Mouse (Mus musculus): ENCODE data around the gene Fitm1. TPM values are rescaled to one million over a fixed set of nuclear protein-coding genes. Genes with fewer than 3 reads are reported as not detected.

Gene Fitm1
- polyA plus RNA-seq, 1 experiment from 2014 or later, result 2.0 TPM

DNA sequence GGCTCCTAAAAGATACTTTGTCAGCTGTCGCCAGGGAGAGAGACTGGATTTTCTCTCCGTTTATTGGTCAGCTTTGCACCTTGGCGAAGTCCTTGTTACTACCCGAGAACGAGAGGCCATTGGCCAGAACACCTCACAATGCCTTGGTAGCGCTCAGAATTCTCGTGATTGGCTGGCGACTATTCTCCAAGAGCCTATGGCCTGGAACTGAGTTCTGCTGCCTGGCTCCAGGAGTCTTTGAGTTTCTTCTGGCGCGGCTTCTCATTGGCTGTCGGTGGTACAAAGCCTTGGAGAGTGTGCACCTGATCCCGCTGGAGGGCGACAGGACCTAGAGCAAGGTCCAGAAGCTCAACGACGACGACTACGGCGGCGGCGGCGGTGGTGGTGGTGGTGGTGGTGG lies 42.4 kb downstream of the Fitm1 start, which contains the start of gene Rec8:
Gene Rec8, plus strand, starts transcription at position 216 of the 400 bp plus-strand sequence.
- Histone ChIP-seq H3K4me2 (ENCODE audit: low read depth, low read length) (peak within 1 kb of the TSS; percentile 62), H3K27me3 (ENCODE audit: control insufficient read depth, insufficient read depth, low read depth, low read length) (no peaks in the 10 kb centered on the region), H3K27ac (ENCODE audit: low read length) (peak within 1 kb of the TSS; percentile 60), H3K9me3 (replicated peaks; ENCODE audit: control insufficient read depth, low read length) (no peaks in the 10 kb centered on the region), H3K36me3 (ENCODE audit: control insufficient read depth, insufficient read depth) (no peaks in the 10 kb centered on the region), H3K4me3 (ENCODE audit: low read depth, low read length) (peak within 1 kb of the TSS; percentile 41), H3K9ac (ENCODE audit: low read depth, low read length) (peak within 1 kb of the TSS; percentile 41; the same call in 1 of the 2 replicates), H3K4me1 (ENCODE audit: control insufficient read depth, low read depth, low read length) (peaks cover 34% of the 10 kb centered on the region)
- 25% methylated on average over 21 of the region's 21 CpGs for WGBS (ENCODE audit: insufficient replicate concordance)
- ATAC-seq (ENCODE audit: low read depth), result peak; percentile 61

DNA sequence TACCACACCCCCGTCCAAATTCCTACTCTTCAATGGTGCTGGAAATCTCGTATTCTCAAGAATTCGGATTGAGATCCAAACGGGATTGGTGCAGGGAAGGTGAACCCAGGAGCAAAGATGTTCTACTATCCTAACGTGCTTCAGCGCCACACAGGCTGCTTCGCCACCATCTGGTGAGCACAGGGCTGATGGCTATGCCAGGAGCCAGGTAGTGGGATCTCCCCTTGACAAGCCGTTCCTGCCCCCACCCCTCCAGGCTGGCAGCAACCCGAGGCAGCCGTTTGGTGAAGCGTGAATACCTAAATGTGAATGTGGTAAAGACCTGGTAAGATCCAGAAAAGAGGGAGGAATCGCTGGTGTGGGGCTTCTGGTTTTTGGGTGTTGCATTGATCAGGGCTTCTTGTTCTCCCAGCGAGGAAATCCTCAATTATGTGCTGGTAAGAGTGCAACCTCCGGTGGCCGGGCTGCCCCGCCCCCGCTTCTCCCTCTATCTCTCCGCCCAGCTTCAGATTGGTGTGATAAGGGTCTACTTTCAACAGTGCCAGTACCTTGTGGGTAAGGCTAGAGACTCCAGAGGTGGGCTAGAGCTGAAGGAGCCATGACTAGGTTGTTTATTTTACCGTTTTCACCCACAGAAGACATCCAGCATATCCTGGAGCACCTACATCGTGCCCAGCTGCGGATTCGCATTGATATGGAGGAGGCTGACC lies 43.2 kb downstream of the Fitm1 start:
- H3K4me3 ChIP-seq (ENCODE audit: low read depth, low read length), result peak overlapping the region; percentile 41
- peaks cover 34% of the 10 kb centered on the region for H3K4me1 ChIP-seq (ENCODE audit: control insufficient read depth, low read depth, low read length)
- 15% methylated on average over 22 of the region's 22 CpGs for WGBS (ENCODE audit: insufficient replicate concordance)
- H3K4me2 ChIP-seq (ENCODE audit: low read depth, low read length), result peak overlapping the region; percentile 62
- H3K27ac ChIP-seq (ENCODE audit: low read length), result peak overlapping the region; percentile 8; the same call in 1 of the 2 replicates
- peak; percentile 64 for ATAC-seq (ENCODE audit: low read depth)
- H3K9ac ChIP-seq (ENCODE audit: low read depth, low read length), result peak overlapping the region; percentile 41; the same call in 1 of the 2 replicates
- no peaks in the 10 kb centered on the region for H3K9me3 ChIP-seq (replicated peaks; ENCODE audit: control insufficient read depth, low read length)
- H3K27me3 ChIP-seq (ENCODE audit: control insufficient read depth, insufficient read depth, low read depth, low read length), result no peaks in the 10 kb centered on the region
- H3K36me3 ChIP-seq (ENCODE audit: control insufficient read depth, insufficient read depth), result no peaks in the 10 kb centered on the region

Other genes starting within 250 kb of the Fitm1 start
- gene Dhrs4, start 96.9 kb upstream of the Fitm1 start, polyA plus RNA-seq (2015; fragmentation: Nextera tagmentation; extraction: Ambion mirVana), result 88.8 and 91.2 TPM in 2 replicates
- 0.28 and 0.46 TPM in 2 replicates for gene Carmil3, start 85.0 kb upstream of the Fitm1 start, polyA plus RNA-seq (2015; fragmentation: Nextera tagmentation; extraction: Ambion mirVana)
- gene Cpne6, start 65.2 kb upstream of the Fitm1 start, polyA plus RNA-seq (2015; fragmentation: Nextera tagmentation; extraction: Ambion mirVana), result not detected in 2 replicates
- gene Nrl, start 50.6 kb upstream of the Fitm1 start, polyA plus RNA-seq (2015; fragmentation: Nextera tagmentation; extraction: Ambion mirVana), result not detected in 2 replicates
- 41.2 and 42.5 TPM in 2 replicates for gene Pck2, start 35.4 kb upstream of the Fitm1 start, polyA plus RNA-seq (2015; fragmentation: Nextera tagmentation; extraction: Ambion mirVana)
- gene Dcaf11, start 15.6 kb upstream of the Fitm1 start, polyA plus RNA-seq (2015; fragmentation: Nextera tagmentation; extraction: Ambion mirVana), result 62.0 and 64.7 TPM in 2 replicates
- gene A730061H03Rik, start 15.2 kb upstream of the Fitm1 start, polyA plus RNA-seq (2015; fragmentation: Nextera tagmentation; extraction: Ambion mirVana), result 2.0 and 3.2 TPM in 2 replicates
- 114 TPM in 2 replicates for gene Psme1, start 2.5 kb downstream of the Fitm1 start, polyA plus RNA-seq (2015; fragmentation: Nextera tagmentation; extraction: Ambion mirVana)
- gene Emc9, start 9.7 kb downstream of the Fitm1 start, polyA plus RNA-seq (2015; fragmentation: Nextera tagmentation; extraction: Ambion mirVana), result 22.5 and 25.8 TPM in 2 replicates
- 177 and 181 TPM in 2 replicates for gene Psme2, start 15.5 kb downstream of the Fitm1 start, polyA plus RNA-seq (2015; fragmentation: Nextera tagmentation; extraction: Ambion mirVana)
- 9.5 and 9.7 TPM in 2 replicates for gene Rnf31, start 16.1 kb downstream of the Fitm1 start, polyA plus RNA-seq (2015; fragmentation: Nextera tagmentation; extraction: Ambion mirVana)
- 15.9 and 17.2 TPM in 2 replicates for gene Irf9, start 28.0 kb downstream of the Fitm1 start, polyA plus RNA-seq (2015; fragmentation: Nextera tagmentation; extraction: Ambion mirVana)
- gene Rec8, start 42.4 kb downstream of the Fitm1 start, polyA plus RNA-seq (2015; fragmentation: Nextera tagmentation; extraction: Ambion mirVana), result 2.9 and 3.1 TPM in 2 replicates
- 23.4 and 24.6 TPM in 2 replicates for gene Ipo4, start 60.3 kb downstream of the Fitm1 start, polyA plus RNA-seq (2015; fragmentation: Nextera tagmentation; extraction: Ambion mirVana)
- gene Gm49378, start 62.3 kb downstream of the Fitm1 start, polyA plus RNA-seq (2015; fragmentation: Nextera tagmentation; extraction: Ambion mirVana), result 0.71 and 1.0 TPM in 2 replicates
- 46.8 and 49.6 TPM in 2 replicates for gene Tm9sf1, start 68.2 kb downstream of the Fitm1 start, polyA plus RNA-seq (2015; fragmentation: Nextera tagmentation; extraction: Ambion mirVana)
- 0.15 and 0.16 TPM in 2 replicates for gene Tssk4, start 74.6 kb downstream of the Fitm1 start, polyA plus RNA-seq (2015; fragmentation: Nextera tagmentation; extraction: Ambion mirVana)
- 14.1 and 16.8 TPM in 2 replicates for gene Mdp1, start 84.9 kb downstream of the Fitm1 start, polyA plus RNA-seq (2015; fragmentation: Nextera tagmentation; extraction: Ambion mirVana)
- gene Gmpr2, start 96.3 kb downstream of the Fitm1 start, polyA plus RNA-seq (2015; fragmentation: Nextera tagmentation; extraction: Ambion mirVana), result 20.9 and 22.8 TPM in 2 replicates
- gene Nedd8, start 96.5 kb downstream of the Fitm1 start, polyA plus RNA-seq (2015; fragmentation: Nextera tagmentation; extraction: Ambion mirVana), result 212 and 230 TPM in 2 replicates
- 17.8 and 20.1 TPM in 2 replicates for gene Tinf2, start 106.2 kb downstream of the Fitm1 start, polyA plus RNA-seq (2015; fragmentation: Nextera tagmentation; extraction: Ambion mirVana)
- 2.8 and 3.1 TPM in 2 replicates for gene Tgm1, start 138.3 kb downstream of the Fitm1 start, polyA plus RNA-seq (2015; fragmentation: Nextera tagmentation; extraction: Ambion mirVana)
- gene Rabggta, start 146.6 kb downstream of the Fitm1 start, polyA plus RNA-seq (2015; fragmentation: Nextera tagmentation; extraction: Ambion mirVana), result 11.3 and 12.4 TPM in 2 replicates
- gene Dhrs1, start 170.1 kb downstream of the Fitm1 start, polyA plus RNA-seq (2015; fragmentation: Nextera tagmentation; extraction: Ambion mirVana), result 40.9 and 43.5 TPM in 2 replicates
- gene Nop9, start 170.1 kb downstream of the Fitm1 start, polyA plus RNA-seq (2015; fragmentation: Nextera tagmentation; extraction: Ambion mirVana), result 18.6 and 18.7 TPM in 2 replicates
- 74.1 and 86.9 TPM in 2 replicates for gene Cideb, start 182.8 kb downstream of the Fitm1 start, polyA plus RNA-seq (2015; fragmentation: Nextera tagmentation; extraction: Ambion mirVana)
- gene Ltb4r2, start 185.8 kb downstream of the Fitm1 start, polyA plus RNA-seq (2015; fragmentation: Nextera tagmentation; extraction: Ambion mirVana), result 0.38 and 0.40 TPM in 2 replicates
- 14.2 and 16.4 TPM in 2 replicates for gene Ltb4r1, start 190.3 kb downstream of the Fitm1 start, polyA plus RNA-seq (2015; fragmentation: Nextera tagmentation; extraction: Ambion mirVana)
- 1.9 and 2.4 TPM in 2 replicates for gene Adcy4, start 208.5 kb downstream of the Fitm1 start, polyA plus RNA-seq (2015; fragmentation: Nextera tagmentation; extraction: Ambion mirVana)
- 15.4 and 16.4 TPM in 2 replicates for gene Ripk3, start 213.2 kb downstream of the Fitm1 start, polyA plus RNA-seq (2015; fragmentation: Nextera tagmentation; extraction: Ambion mirVana)
- 0.71 TPM in 2 replicates for gene Nfatc4, start 247.5 kb downstream of the Fitm1 start, polyA plus RNA-seq (2015; fragmentation: Nextera tagmentation; extraction: Ambion mirVana)

Measured in liver, embryonic 16.5 days (tissue).